Mouse (Mus musculus) B cell, adult (primary cell): ENCODE results near the gene Pkmyt1. TPM values are rescaled to one million over a fixed set of nuclear protein-coding genes. Genes with fewer than 3 reads are reported as not detected.

ENCODE experiments used
- total RNA-seq: library from RNA; stranded (reverse); gene quantifications from 4 replicates; pipeline ENCODE4 v1.2.4, GENCODE M21; 2023; ENCODE audit not compliant: inconsistent age

Pkmyt1 gene
- total RNA-seq = 32.8 to 35.4 TPM (median 33.4 TPM) in 4 replicates

GRCm38 (mm10) chr17:23725999-23726757 lies at the start of gene Pkmyt1:
Gene Pkmyt1, plus strand, starts transcription at chr17:23726336.

GRCm38 (mm10) chr17:23677236-23677679 lies 48.9 kb upstream of the Pkmyt1 start, which contains the start of gene Tnfrsf12a:
Gene Tnfrsf12a, minus strand, starts transcription at chr17:23677468.

GRCm38 (mm10) chr17:23679127-23679835 lies 46.9 kb upstream of the Pkmyt1 start, which contains the start of gene Cldn6:
Gene Cldn6, plus strand, starts transcription at chr17:23679249.

GRCm38 (mm10) chr17:23683856-23684672 lies 42.1 kb upstream of the Pkmyt1 start, which contains the start of gene Cldn9:
Gene Cldn9, minus strand, starts transcription at chr17:23684026.

GRCm38 (mm10) chr17:23722376-23723125 lies 3.6 kb upstream of the Pkmyt1 start, which contains the start of gene 1520401A03Rik:
Gene 1520401A03Rik, minus strand, starts transcription at chr17:23722783.

GRCm38 (mm10) chr17:23740598-23741021 lies 14.5 kb downstream of the Pkmyt1 start, which contains the start of gene Paqr4:
Gene Paqr4, minus strand, starts transcription at chr17:23740867.

GRCm38 (mm10) chr17:23745301-23746251 lies 19.4 kb downstream of the Pkmyt1 start, which contains the start of gene Kremen2:
Gene Kremen2, minus strand, starts transcription at chr17:23745833.

GRCm38 (mm10) chr17:23771284-23772218 lies 45.4 kb downstream of the Pkmyt1 start, which contains the start of gene Flywch1:
Gene Flywch1, minus strand, starts transcription at chr17:23771602.

GRCm38 (mm10) chr17:23785561-23786471 lies 59.7 kb downstream of the Pkmyt1 start, which contains the start of gene Flywch2:
Gene Flywch2, minus strand, starts transcription at chr17:23786081.

Other genes starting within 250 kb of the Pkmyt1 start
- not detected in 4 replicates for gene Vmn2r117, start 246.6 kb upstream of the Pkmyt1 start, total RNA-seq
- 7.7 to 10.6 TPM (median 9.1 TPM) in 4 replicates for gene Zfp213, start 162.1 kb upstream of the Pkmyt1 start, total RNA-seq
- 0.24 TPM in 1 of 4 replicates, not detected in the others for gene Zfp13, start 126.8 kb upstream of the Pkmyt1 start, total RNA-seq
- gene Zscan10, start 125.5 kb upstream of the Pkmyt1 start, total RNA-seq = not detected in 4 replicates
- not detected in 4 replicates for gene Mmp25, start 81.1 kb upstream of the Pkmyt1 start, total RNA-seq
- not detected in 4 replicates for gene Bicdl2, start 65.8 kb upstream of the Pkmyt1 start, total RNA-seq
- 36.1 to 48.9 TPM (median 40.8 TPM) in 4 replicates for gene Hcfc1r1, start 52.7 kb upstream of the Pkmyt1 start, total RNA-seq
- gene Thoc6, start 52.5 kb upstream of the Pkmyt1 start, total RNA-seq = 23.9 to 33.5 TPM (median 27.0 TPM) in 4 replicates
- 8.7 to 13.8 TPM (median 11.7 TPM) in 4 replicates for gene Tnfrsf12a, start 48.9 kb upstream of the Pkmyt1 start, total RNA-seq
- gene Cldn6, start 47.1 kb upstream of the Pkmyt1 start, total RNA-seq = not detected in 4 replicates
- gene Cldn9, start 42.3 kb upstream of the Pkmyt1 start, total RNA-seq = not detected in 4 replicates
- gene 1520401A03Rik, start 3.6 kb upstream of the Pkmyt1 start, total RNA-seq = not detected in 4 replicates
- gene Paqr4, start 14.5 kb downstream of the Pkmyt1 start, total RNA-seq = 0.27 to 0.67 TPM (median 0.48 TPM) in 4 replicates
- not detected in 4 replicates for gene Kremen2, start 19.5 kb downstream of the Pkmyt1 start, total RNA-seq
- 24.2 to 32.5 TPM (median 29.5 TPM) in 4 replicates for gene Flywch1, start 45.3 kb downstream of the Pkmyt1 start, total RNA-seq
- 0.81 TPM in 1 of 4 replicates, not detected in the others for gene Flywch2, start 59.7 kb downstream of the Pkmyt1 start, total RNA-seq
- 1,187 to 1,326 TPM (median 1,293 TPM) in 4 replicates for gene Srrm2, start 64.2 kb downstream of the Pkmyt1 start, total RNA-seq
- gene Elob, start 102.8 kb downstream of the Pkmyt1 start, total RNA-seq = 159 to 201 TPM (median 175 TPM) in 4 replicates
- gene Prss33, start 109.7 kb downstream of the Pkmyt1 start, total RNA-seq = not detected in 4 replicates
- gene Prss32, start 117.5 kb downstream of the Pkmyt1 start, total RNA-seq = not detected in 4 replicates
- gene Prss41, start 117.8 kb downstream of the Pkmyt1 start, total RNA-seq = 0.69 TPM in 1 of 4 replicates, not detected in the others
- gene Prss21, start 141.7 kb downstream of the Pkmyt1 start, total RNA-seq = not detected in 4 replicates
- not detected in 4 replicates for gene Dcpp1, start 154.5 kb downstream of the Pkmyt1 start, total RNA-seq
- not detected in 4 replicates for gene Dcpp2, start 154.5 kb downstream of the Pkmyt1 start, total RNA-seq
- gene Dcpp3, start 191.1 kb downstream of the Pkmyt1 start, total RNA-seq = not detected in 4 replicates
- not detected in 4 replicates for gene Sbp, start 215.3 kb downstream of the Pkmyt1 start, total RNA-seq
- not detected in 4 replicates for gene Sbpl, start 228.9 kb downstream of the Pkmyt1 start, total RNA-seq